Comparison of ENCODE assay signal across 14 mouse cellular contexts in the genomic region with DNA sequence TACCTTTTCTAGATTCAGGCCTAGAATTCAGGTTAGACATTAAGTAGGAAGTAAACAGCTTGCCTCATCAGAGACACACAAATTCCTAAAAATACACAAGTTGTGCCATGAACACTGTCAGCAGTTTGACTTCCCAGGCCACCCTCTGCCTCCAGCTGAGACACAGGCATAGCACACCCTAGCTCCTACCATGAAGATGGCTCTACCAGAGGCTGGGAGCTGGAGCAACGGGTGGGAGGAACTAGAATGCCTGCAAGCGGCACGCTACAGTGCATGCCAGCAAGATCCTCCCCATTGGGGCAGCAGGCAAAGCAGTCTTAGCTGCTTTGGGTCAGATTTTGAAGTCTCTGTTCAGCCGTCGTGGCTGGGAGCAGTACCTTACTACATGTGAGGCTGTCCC. TPM values are rescaled to one million over a fixed set of nuclear protein-coding genes. Genes with fewer than 3 reads are reported as not detected.
A peak's percentile ranks its signal among the peaks of the same experiment; 100 is the strongest.
DNase-seq lines count a peak whose midpoint lies in the region; ATAC-seq and TF ChIP-seq lines count a peak whose summit lies in the region.
"Had no signal": no experiment of that assay in that cellular context is flagged by ENCODE, and none has a peak within 500 bp of the region (broad histone marks: within the 10 kb centered on the region; RNA-seq: fewer than 3 reads in every experiment).

No protein-coding gene starts in this region.

- intact Hi-C loops in heart, adult 2 months (cut with DNase I) = no loop called here
- intact Hi-C loops in heart, postnatal 36 days (cut with DNase I) = no loop called here

- peaks cover 4% of the 10 kb centered on the region for H3K79me2 ChIP-seq in heart, adult 2 months (replicated peaks; ENCODE audit: control insufficient read depth, insufficient read depth, low read length)

- DNase-seq in heart, adult 2 months = no peak
- no peak for DNase-seq in heart, postnatal 36 days
- peak; percentile 68 for DNase-seq in kidney, adult 2 months
- no peak for DNase-seq in kidney, adult 18-20 months
- no peak for DNase-seq in right cerebral cortex, postnatal 25 days
- DNase-seq: cerebellum, adult 11 months; embryo, embryonic 11 days; layer of hippocampus, postnatal 36 days; lung, adult 18-20 months; thymus, postnatal 25 days had no signal

- H3K4me3 ChIP-seq in heart, adult 2 months = no peak overlapping the region
- H3K4me3 ChIP-seq in kidney, adult 2 months (ENCODE audit: insufficient read depth, low read depth, low read length) = no peak overlapping the region
- no peak overlapping the region for H3K4me3 ChIP-seq in embryonic facial prominence, embryonic 13.5 days
- H3K4me3 ChIP-seq in kidney, embryonic 16.5 days (ENCODE audit: low read length) = no peak overlapping the region
- H3K4me3 ChIP-seq: limb, embryonic 12.5 days had no signal

- ATAC-seq in embryonic facial prominence, embryonic 13.5 days (ENCODE audit: insufficient number of reproducible peaks, insufficient read depth, low FRiP score, low TSS enrichment, low read depth) = no peak
- ATAC-seq in kidney, embryonic 16.5 days (ENCODE audit: low FRiP score, low TSS enrichment) = peak; percentile 68
- ATAC-seq: activated CD4-positive, CD25-positive, alpha-beta regulatory T cell, adult 4 months had no signal

- H3K9me3 ChIP-seq in embryonic facial prominence, embryonic 13.5 days = no peaks in the 10 kb centered on the region
- H3K9me3 ChIP-seq in kidney, embryonic 16.5 days (ENCODE audit: low read length) = no peaks in the 10 kb centered on the region
- H3K9me3 ChIP-seq: limb, embryonic 12.5 days had no signal

- H3K27ac ChIP-seq in heart, adult 2 months = peak overlapping the region; percentile 21; the same call in 1 of the 2 replicates
- no peak overlapping the region for H3K27ac ChIP-seq in kidney, adult 2 months (ENCODE audit: insufficient read depth, low read depth, low read length)
- H3K27ac ChIP-seq in embryonic facial prominence, embryonic 13.5 days = peak overlapping the region; percentile 17; the same call in 1 of the 2 replicates
- H3K27ac ChIP-seq in kidney, embryonic 16.5 days (ENCODE audit: low read length) = peak overlapping the region; percentile 14; the same call in 1 of the 2 replicates
- H3K27ac ChIP-seq: limb, embryonic 12.5 days had no signal

- WGBS in heart, adult 2 months = 54% methylated on average over 5 of the region's 5 CpGs
- WGBS in kidney, adult 2 months = 44% methylated on average over 5 of the region's 5 CpGs
- WGBS in embryonic facial prominence, embryonic 13.5 days = 72% methylated on average over 5 of the region's 5 CpGs
- WGBS in kidney, embryonic 16.5 days = 55% methylated on average over 5 of the region's 5 CpGs

- no peak for TF ChIP-seq EP300 in heart, adult 2 months (IDR thresholded peaks at IDR 0.05; ENCODE audit: insufficient read depth, low read depth, low read length)

- H3K9ac ChIP-seq in heart, adult 2 months (ENCODE audit: low read depth, low read length) = no peak overlapping the region
- no peak overlapping the region for H3K9ac ChIP-seq in embryonic facial prominence, embryonic 13.5 days
- no peak overlapping the region for H3K9ac ChIP-seq in kidney, embryonic 16.5 days (replicated peaks; ENCODE audit: low read length)
- H3K9ac ChIP-seq: limb, embryonic 12.5 days had no signal

- no peak for TF ChIP-seq POLR2A in heart, adult 2 months (IDR thresholded peaks at IDR 0.05; ENCODE audit: insufficient read depth, low read depth, low read length)
- TF ChIP-seq POLR2A in kidney, adult 2 months (IDR thresholded peaks at IDR 0.05; ENCODE audit: low read depth, low read length) = no peak

- no peaks in the 10 kb centered on the region for H3K27me3 ChIP-seq in heart, adult 2 months (ENCODE audit: control insufficient read depth, insufficient read depth, low read length)
- no peaks in the 10 kb centered on the region for H3K27me3 ChIP-seq in kidney, adult 2 months (replicated peaks; ENCODE audit: control insufficient read depth, insufficient read depth, low read length)
- no peaks in the 10 kb centered on the region for H3K27me3 ChIP-seq in embryonic facial prominence, embryonic 13.5 days
- H3K27me3 ChIP-seq in kidney, embryonic 16.5 days (ENCODE audit: insufficient read depth, low read length) = no peaks in the 10 kb centered on the region
- H3K27me3 ChIP-seq: limb, embryonic 12.5 days had no signal

- peaks cover 15% of the 10 kb centered on the region; the same call in 1 of the 2 replicates for H3K36me3 ChIP-seq in heart, adult 2 months (ENCODE audit: control insufficient read depth, insufficient read depth, low read length)
- no peaks in the 10 kb centered on the region for H3K36me3 ChIP-seq in kidney, adult 2 months (ENCODE audit: control insufficient read depth, insufficient read depth, low read length)
- no peaks in the 10 kb centered on the region for H3K36me3 ChIP-seq in embryonic facial prominence, embryonic 13.5 days
- H3K36me3 ChIP-seq in kidney, embryonic 16.5 days (ENCODE audit: insufficient read depth, low read length) = no peaks in the 10 kb centered on the region
- H3K36me3 ChIP-seq: limb, embryonic 12.5 days had no signal

- no peak for TF ChIP-seq CTCF in heart, adult 2 months (IDR thresholded peaks at IDR 0.05)
- no peak for TF ChIP-seq CTCF in kidney, adult 2 months (conservative IDR thresholded peaks at IDR 0.05; ENCODE audit: insufficient read depth, insufficient read length, low read depth, low read length)

- peaks cover 22% of the 10 kb centered on the region for H3K4me1 ChIP-seq in heart, adult 2 months (ENCODE audit: control insufficient read depth, insufficient read depth, low read length)
- peaks cover 46% of the 10 kb centered on the region for H3K4me1 ChIP-seq in kidney, adult 2 months (ENCODE audit: control insufficient read depth, insufficient read depth, low read length)
- peaks cover 53% of the 10 kb centered on the region for H3K4me1 ChIP-seq in embryonic facial prominence, embryonic 13.5 days
- H3K4me1 ChIP-seq in kidney, embryonic 16.5 days (ENCODE audit: insufficient read depth, low read length) = peaks cover 61% of the 10 kb centered on the region

- H3K4me2 ChIP-seq in embryonic facial prominence, embryonic 13.5 days = no peak overlapping the region
- no peak overlapping the region for H3K4me2 ChIP-seq in kidney, embryonic 16.5 days (replicated peaks; ENCODE audit: low read depth, low read length)
- H3K4me2 ChIP-seq: limb, embryonic 12.5 days had no signal

RNA-seq across cellular contexts. Expression of gene Gab1, which starts 57.1 kb away (rescaled TPM):
- total RNA-seq in heart, adult 2 months (2021) = 10 to 100 TPM; 38.3 to 40.2 TPM
- 32.6 and 55.3 TPM in 2 replicates for polyA plus RNA-seq in heart, adult 2 months (2012; rRNA removed)
- total RNA-seq in heart, postnatal 36 days (2021) = 10 to 100 TPM; 36.7 to 43.6 TPM
- polyA plus RNA-seq in kidney, adult 2 months (2012; rRNA removed) = 24.6 and 27.8 TPM in 2 replicates
- polyA plus RNA-seq in embryonic facial prominence, embryonic 13.5 days (2015; fragmentation: Nextera tagmentation; extraction: Ambion mirVana) = 22.2 and 22.7 TPM in 2 replicates
- 14.7 and 15.6 TPM in 2 replicates for polyA plus RNA-seq in kidney, embryonic 16.5 days (2015; fragmentation: Nextera tagmentation; extraction: Ambion mirVana)
